Mouse (Mus musculus): ENCODE data around the gene Lsm11. TPM values are rescaled to one million over a fixed set of nuclear protein-coding genes. Genes with fewer than 3 reads are reported as not detected.

Gene Lsm11
- polyA plus RNA-seq, 1 experiment from 2014 or later, result 8.0 TPM

GRCm38 (mm10) chr11:45943108-45943705, 1.5 kb downstream of the Lsm11 start:
- H3K36me3 ChIP-seq (replicated peaks; ENCODE audit: control insufficient read depth, insufficient read depth, low read depth, low read length), result no peaks in the 10 kb centered on the region; the same call in 1 of the 2 replicates
- 73% methylated on average over 7 of the region's 7 CpGs for WGBS
- no peak for ATAC-seq (replicated peaks; ENCODE audit: insufficient number of reproducible peaks, low FRiP score, low TSS enrichment, low read depth)
- H3K4me2 ChIP-seq (ENCODE audit: low read depth, low read length), result peak overlapping the region; percentile 91
- 0 out of 2 replicates have a peak overlapping the region, but pooled peaks have one; percentile 1 for H3K4me3 ChIP-seq (ENCODE audit: low read depth, low read length)
- no peak overlapping the region for H3K27ac ChIP-seq (replicated peaks; ENCODE audit: low read depth, low read length)
- no peaks in the 10 kb centered on the region for H3K4me1 ChIP-seq (ENCODE audit: control insufficient read depth, insufficient read depth, low read length)
- no peak overlapping the region for H3K9ac ChIP-seq (replicated peaks; ENCODE audit: low read length)
- DNase-seq (ENCODE audit: low spot score), result no peak
- no peaks in the 10 kb centered on the region for H3K9me3 ChIP-seq (replicated peaks; ENCODE audit: control insufficient read depth, low read length)
- H3K27me3 ChIP-seq (ENCODE audit: control insufficient read depth, insufficient read depth, low read length), result no peaks in the 10 kb centered on the region

- Histone ChIP-seq H3K4me2 (ENCODE audit: low read depth, low read length) (no peak overlapping the region), H3K9ac (replicated peaks; ENCODE audit: low read length) (no peak overlapping the region), H3K27ac (replicated peaks; ENCODE audit: low read depth, low read length) (no peak overlapping the region), H3K36me3 (replicated peaks; ENCODE audit: control insufficient read depth, insufficient read depth, low read depth, low read length) (peaks cover 1% of the 10 kb centered on the region), H3K27me3 (ENCODE audit: control insufficient read depth, insufficient read depth, low read length) (no peaks in the 10 kb centered on the region), H3K4me3 (ENCODE audit: low read depth, low read length) (no peak overlapping the region), H3K4me1 (ENCODE audit: control insufficient read depth, insufficient read depth, low read length) (no peaks in the 10 kb centered on the region), H3K9me3 (replicated peaks; ENCODE audit: control insufficient read depth, low read length) (no peaks in the 10 kb centered on the region)
- ATAC-seq (replicated peaks; ENCODE audit: insufficient number of reproducible peaks, low FRiP score, low TSS enrichment, low read depth) (no peak), DNase-seq (ENCODE audit: low spot score) (no peak)
- WGBS, result 80% methylated on average over 7 of the region's 7 CpGs
These were observed 2.5 kb downstream of the Lsm11 start for GRCm38 (mm10) chr11:45942281-45942680.

GRCm38 (mm10) chr11:45938917-45939316, 5.8 kb downstream of the Lsm11 start:
- H3K36me3 ChIP-seq (replicated peaks; ENCODE audit: control insufficient read depth, insufficient read depth, low read depth, low read length), result peaks cover 4% of the 10 kb centered on the region
- H3K9me3 ChIP-seq (replicated peaks; ENCODE audit: control insufficient read depth, low read length), result no peaks in the 10 kb centered on the region
- no peak overlapping the region for H3K9ac ChIP-seq (replicated peaks; ENCODE audit: low read length)
- no peak overlapping the region for H3K4me2 ChIP-seq (ENCODE audit: low read depth, low read length)
- ATAC-seq (replicated peaks; ENCODE audit: insufficient number of reproducible peaks, low FRiP score, low TSS enrichment, low read depth) (no peak), DNase-seq (ENCODE audit: low spot score) (no peak)
- no peak overlapping the region for H3K4me3 ChIP-seq (ENCODE audit: low read depth, low read length)
- H3K27ac ChIP-seq (replicated peaks; ENCODE audit: low read depth, low read length), result no peak overlapping the region
- H3K27me3 ChIP-seq (ENCODE audit: control insufficient read depth, insufficient read depth, low read length), result no peaks in the 10 kb centered on the region
- 94% methylated on average over 8 of the region's 8 CpGs for WGBS
- H3K4me1 ChIP-seq (ENCODE audit: control insufficient read depth, insufficient read depth, low read length), result no peaks in the 10 kb centered on the region

- ATAC-seq (replicated peaks; ENCODE audit: insufficient number of reproducible peaks, low FRiP score, low TSS enrichment, low read depth) (no peak), DNase-seq (ENCODE audit: low spot score) (no peak)
- H3K4me3 ChIP-seq (ENCODE audit: low read depth, low read length), result no peak overlapping the region
- H3K36me3 ChIP-seq (replicated peaks; ENCODE audit: control insufficient read depth, insufficient read depth, low read depth, low read length), result peaks cover 4% of the 10 kb centered on the region
- H3K27me3 ChIP-seq (ENCODE audit: control insufficient read depth, insufficient read depth, low read length), result no peaks in the 10 kb centered on the region
- no peak overlapping the region for H3K9ac ChIP-seq (replicated peaks; ENCODE audit: low read length)
- no peak overlapping the region for H3K27ac ChIP-seq (replicated peaks; ENCODE audit: low read depth, low read length)
- H3K9me3 ChIP-seq (replicated peaks; ENCODE audit: control insufficient read depth, low read length), result no peaks in the 10 kb centered on the region
- no peak overlapping the region for H3K4me2 ChIP-seq (ENCODE audit: low read depth, low read length)
- H3K4me1 ChIP-seq (ENCODE audit: control insufficient read depth, insufficient read depth, low read length), result no peaks in the 10 kb centered on the region
- 91% methylated on average over 8 of the region's 8 CpGs for WGBS
These were observed 7.3 kb downstream of the Lsm11 start for GRCm38 (mm10) chr11:45937478-45937877.

GRCm38 (mm10) chr11:45932771-45933170, 12.0 kb downstream of the Lsm11 start:
- Histone ChIP-seq H3K27me3 (ENCODE audit: control insufficient read depth, insufficient read depth, low read length) (no peaks in the 10 kb centered on the region), H3K36me3 (replicated peaks; ENCODE audit: control insufficient read depth, insufficient read depth, low read depth, low read length) (peaks cover 4% of the 10 kb centered on the region), H3K4me3 (ENCODE audit: low read depth, low read length) (no peak overlapping the region), H3K9ac (replicated peaks; ENCODE audit: low read length) (no peak overlapping the region), H3K4me2 (ENCODE audit: low read depth, low read length) (no peak overlapping the region), H3K9me3 (replicated peaks; ENCODE audit: control insufficient read depth, low read length) (no peaks in the 10 kb centered on the region), H3K4me1 (ENCODE audit: control insufficient read depth, insufficient read depth, low read length) (no peaks in the 10 kb centered on the region), H3K27ac (replicated peaks; ENCODE audit: low read depth, low read length) (no peak overlapping the region)
- DNase-seq (ENCODE audit: low spot score), result no peak
- WGBS, result 92% methylated on average over 10 of the region's 10 CpGs
- ATAC-seq (replicated peaks; ENCODE audit: insufficient number of reproducible peaks, low FRiP score, low TSS enrichment, low read depth), result no peak

- Histone ChIP-seq H3K9me3 (replicated peaks; ENCODE audit: control insufficient read depth, low read length) (no peaks in the 10 kb centered on the region), H3K4me3 (ENCODE audit: low read depth, low read length) (no peak overlapping the region), H3K27ac (replicated peaks; ENCODE audit: low read depth, low read length) (no peak overlapping the region), H3K36me3 (replicated peaks; ENCODE audit: control insufficient read depth, insufficient read depth, low read depth, low read length) (no peaks in the 10 kb centered on the region; the same call in 1 of the 2 replicates), H3K27me3 (ENCODE audit: control insufficient read depth, insufficient read depth, low read length) (no peaks in the 10 kb centered on the region), H3K9ac (replicated peaks; ENCODE audit: low read length) (no peak overlapping the region), H3K4me2 (ENCODE audit: low read depth, low read length) (no peak overlapping the region), H3K4me1 (ENCODE audit: control insufficient read depth, insufficient read depth, low read length) (no peaks in the 10 kb centered on the region)
- no peak for DNase-seq (ENCODE audit: low spot score)
- ATAC-seq (replicated peaks; ENCODE audit: insufficient number of reproducible peaks, low FRiP score, low TSS enrichment, low read depth), result no peak
- WGBS, result 84% methylated on average over 10 of the region's 10 CpGs
These were observed 15.2 kb downstream of the Lsm11 start for GRCm38 (mm10) chr11:45929541-45929940.

- whole genome bisulfite sequencing, result 67% methylated on average over 5 of the region's 5 CpGs
- Histone ChIP-seq H3K4me2 (ENCODE audit: low read depth, low read length) (no peak overlapping the region), H3K27ac (replicated peaks; ENCODE audit: low read depth, low read length) (no peak overlapping the region), H3K4me1 (ENCODE audit: control insufficient read depth, insufficient read depth, low read length) (no peaks in the 10 kb centered on the region), H3K9ac (replicated peaks; ENCODE audit: low read length) (no peak overlapping the region), H3K9me3 (replicated peaks; ENCODE audit: control insufficient read depth, low read length) (no peaks in the 10 kb centered on the region), H3K4me3 (ENCODE audit: low read depth, low read length) (no peak overlapping the region), H3K36me3 (replicated peaks; ENCODE audit: control insufficient read depth, insufficient read depth, low read depth, low read length) (no peaks in the 10 kb centered on the region), H3K27me3 (ENCODE audit: control insufficient read depth, insufficient read depth, low read length) (no peaks in the 10 kb centered on the region)
- ATAC-seq (replicated peaks; ENCODE audit: insufficient number of reproducible peaks, low FRiP score, low TSS enrichment, low read depth) (no peak), DNase-seq (ENCODE audit: low spot score) (no peak)
These were observed 17.3 kb downstream of the Lsm11 start for GRCm38 (mm10) chr11:45927456-45927855.

GRCm38 (mm10) chr11:45926640-45927082, 18.1 kb downstream of the Lsm11 start:
- under 1% methylated on average over 9 of the region's 9 CpGs for WGBS
- ATAC-seq (replicated peaks; ENCODE audit: insufficient number of reproducible peaks, low FRiP score, low TSS enrichment, low read depth) (peak; percentile 69), DNase-seq (ENCODE audit: low spot score) (peak; percentile 89)
- no peaks in the 10 kb centered on the region for H3K36me3 ChIP-seq (replicated peaks; ENCODE audit: control insufficient read depth, insufficient read depth, low read depth, low read length)
- H3K9me3 ChIP-seq (replicated peaks; ENCODE audit: control insufficient read depth, low read length), result no peaks in the 10 kb centered on the region
- no peak overlapping the region for H3K27ac ChIP-seq (replicated peaks; ENCODE audit: low read depth, low read length)
- peak overlapping the region; percentile 44 for H3K4me2 ChIP-seq (ENCODE audit: low read depth, low read length)
- no peaks in the 10 kb centered on the region for H3K4me1 ChIP-seq (ENCODE audit: control insufficient read depth, insufficient read depth, low read length)
- H3K4me3 ChIP-seq (ENCODE audit: low read depth, low read length), result peak overlapping the region; percentile 23
- no peaks in the 10 kb centered on the region for H3K27me3 ChIP-seq (ENCODE audit: control insufficient read depth, insufficient read depth, low read length)
- H3K9ac ChIP-seq (replicated peaks; ENCODE audit: low read length), result peak overlapping the region; percentile 29; the same call in 1 of the 2 replicates
